Mouse (Mus musculus) intestine, embryonic 15.5 days (tissue): ENCODE measurements around the gene Cbfa2t2. TPM values are rescaled to one million over a fixed set of nuclear protein-coding genes. Genes with fewer than 3 reads are reported as not detected.
A peak's percentile ranks its signal among the peaks of the same experiment; 100 is the strongest.

Experiments
- ATAC-seq: fragments of 200-750 bp; cut with Nextera tagmentation; 2 replicates; pipeline ENCODE4 v1.8.0; 2017; ENCODE audit warnings: moderate TSS enrichment, moderate library complexity
- H3K27ac ChIP-seq: fragments of 300-500 bp; sonication (generic); 2 replicates; pipeline ENCODE4 v1.5.1; 2015; ENCODE audit warnings: mild to moderate bottlenecking, inconsistent platforms
- H3K27me3 ChIP-seq: fragments of 300-500 bp; sonication (generic); replicated peaks from 2 replicates; pipeline ENCODE4 v1.6.1; 2015; ENCODE audit warnings: inconsistent platforms
- H3K36me3 ChIP-seq: fragments of 300-500 bp; sonication (generic); 2 replicates; pipeline ENCODE4 v1.6.1; 2015; ENCODE audit warnings: inconsistent platforms
- H3K4me1 ChIP-seq: fragments of 300-500 bp; sonication (generic); replicated peaks from 2 replicates; pipeline ENCODE4 v1.6.1; 2015; ENCODE audit warnings: inconsistent platforms
- H3K4me2 ChIP-seq: fragments of 300-500 bp; sonication (generic); replicated peaks from 2 replicates; pipeline ENCODE4 v1.6.1; 2015; ENCODE audit warnings: mild to moderate bottlenecking, inconsistent platforms
- H3K4me3 ChIP-seq: fragments of 300-500 bp; sonication (generic); replicated peaks from 2 replicates; pipeline ENCODE4 v1.5.1; 2015; ENCODE audit warnings: inconsistent platforms
- H3K9ac ChIP-seq: fragments of 300-500 bp; sonication (generic); 2 replicates; pipeline ENCODE4 v1.6.1; 2015; ENCODE audit warnings: inconsistent platforms
- H3K9me3 ChIP-seq: fragments of 300-500 bp; sonication (generic); 2 replicates; pipeline ENCODE4 v1.6.1; 2016; ENCODE audit warnings: inconsistent platforms
- WGBS: fragments of 180-500 bp; shearing (Covaris S2); methylation state at CpG from one replicate; pipeline ENCODE4 v1.1.7; 2015; 5-methylcytosine and 5-hydroxymethylcytosine counted together
- polyA plus RNA-seq: library from polyadenylated mRNA; unstranded; fragments of >200 nt; fragmentation: Nextera tagmentation; extraction: Ambion mirVana; gene quantifications from 2 replicates; pipeline ENCODE4 v1.2.1, GENCODE M21; 2015

Gene Cbfa2t2
- polyA plus RNA-seq, 1 experiment from 2014 or later, result 26.3 TPM

GRCm38 (mm10) chr2:154522334-154522733 is 86.1 kb downstream of the Cbfa2t2 start:
- no peak overlapping the region for H3K9ac ChIP-seq
- 91% methylated on average over 5 of the region's 5 CpGs for WGBS
- H3K36me3 ChIP-seq, result peaks cover 6% of the 10 kb centered on the region; the same call in 1 of the 2 replicates

GRCm38 (mm10) chr2:154525285-154525684 is 89.0 kb downstream of the Cbfa2t2 start:
- no peak overlapping the region for H3K27ac ChIP-seq
- no peak overlapping the region for H3K4me2 ChIP-seq
- H3K9me3 ChIP-seq, result no peaks in the 10 kb centered on the region
- no peaks in the 10 kb centered on the region for H3K27me3 ChIP-seq
- WGBS, result 90% methylated on average over 2 of the region's 2 CpGs
- H3K9ac ChIP-seq, result no peak overlapping the region
- no peak overlapping the region for H3K4me3 ChIP-seq
- ATAC-seq, result no peak
- H3K36me3 ChIP-seq, result peaks cover 9% of the 10 kb centered on the region
- H3K4me1 ChIP-seq, result no peaks in the 10 kb centered on the region

More at GRCm38 (mm10) chr2:154522334-154522733, 86.1 kb downstream of the Cbfa2t2 start:
- ATAC-seq, result no peak
- H3K27ac ChIP-seq, result no peak overlapping the region
- H3K27me3 ChIP-seq, result no peaks in the 10 kb centered on the region
- no peak overlapping the region for H3K4me3 ChIP-seq
- no peak overlapping the region for H3K4me2 ChIP-seq
- H3K4me1 ChIP-seq, result no peaks in the 10 kb centered on the region
- no peaks in the 10 kb centered on the region for H3K9me3 ChIP-seq

- no peak overlapping the region for H3K4me3 ChIP-seq
- no peaks in the 10 kb centered on the region for H3K4me1 ChIP-seq
- 78% methylated on average over 3 of the region's 3 CpGs for WGBS
- no peaks in the 10 kb centered on the region for H3K9me3 ChIP-seq
- peaks cover 17% of the 10 kb centered on the region for H3K36me3 ChIP-seq
- H3K9ac ChIP-seq, result no peak overlapping the region
- H3K27me3 ChIP-seq, result no peaks in the 10 kb centered on the region
- H3K27ac ChIP-seq, result no peak overlapping the region
- ATAC-seq, result no peak
- H3K4me2 ChIP-seq, result no peak overlapping the region
Measured at GRCm38 (mm10) chr2:154526531-154526930, 90.2 kb downstream of the Cbfa2t2 start.

GRCm38 (mm10) chr2:154532888-154533287 is 96.6 kb downstream of the Cbfa2t2 start:
- no peak overlapping the region for H3K27ac ChIP-seq
- no peak overlapping the region for H3K4me3 ChIP-seq
- H3K36me3 ChIP-seq, result peaks cover 23% of the 10 kb centered on the region
- no peak overlapping the region for H3K4me2 ChIP-seq
- no peaks in the 10 kb centered on the region for H3K9me3 ChIP-seq
- no peak overlapping the region for H3K9ac ChIP-seq
- no peaks in the 10 kb centered on the region for H3K27me3 ChIP-seq
- no peak for ATAC-seq
- 70% methylated on average over 3 of the region's 3 CpGs for WGBS
- H3K4me1 ChIP-seq, result no peaks in the 10 kb centered on the region

GRCm38 (mm10) chr2:154534704-154535270 is 98.5 kb downstream of the Cbfa2t2 start:
- H3K9me3 ChIP-seq, result no peaks in the 10 kb centered on the region
- no peaks in the 10 kb centered on the region for H3K27me3 ChIP-seq
- WGBS, result 93% methylated on average over 12 of the region's 12 CpGs
- no peak for ATAC-seq
- H3K36me3 ChIP-seq, result peaks cover 21% of the 10 kb centered on the region; the same call in 1 of the 2 replicates
- no peak overlapping the region for H3K27ac ChIP-seq
- no peak overlapping the region for H3K4me3 ChIP-seq
- H3K4me1 ChIP-seq, result no peaks in the 10 kb centered on the region
- H3K9ac ChIP-seq, result no peak overlapping the region
- H3K4me2 ChIP-seq, result no peak overlapping the region

GRCm38 (mm10) chr2:154538310-154538709 is 102.0 kb downstream of the Cbfa2t2 start:
- Histone ChIP-seq H3K4me3 (no peak overlapping the region), H3K4me2 (no peak overlapping the region), H3K27ac (no peak overlapping the region; the same call in 1 of the 2 replicates), H3K4me1 (no peaks in the 10 kb centered on the region), H3K36me3 (peaks cover 10% of the 10 kb centered on the region; the same call in 1 of the 2 replicates), H3K27me3 (no peaks in the 10 kb centered on the region), H3K9me3 (no peaks in the 10 kb centered on the region), H3K9ac (no peak overlapping the region)
- peak; percentile 53; the same call in 1 of the 2 replicates for ATAC-seq
- WGBS, result 38% methylated on average over 2 of the region's 2 CpGs

GRCm38 (mm10) chr2:154538710-154539109 is 102.4 kb downstream of the Cbfa2t2 start:
- H3K4me1 ChIP-seq, result 0 out of 2 replicates have a peak, but pooled peaks cover 2% of the 10 kb centered on the region
- peaks cover 10% of the 10 kb centered on the region; the same call in 1 of the 2 replicates for H3K36me3 ChIP-seq
- H3K27ac ChIP-seq, result no peak overlapping the region
- no peaks in the 10 kb centered on the region for H3K27me3 ChIP-seq
- 31% methylated on average over 3 of the region's 3 CpGs for WGBS
- H3K9ac ChIP-seq, result no peak overlapping the region
- H3K9me3 ChIP-seq, result no peaks in the 10 kb centered on the region
- no peak; the same call in 1 of the 2 replicates for ATAC-seq
- H3K4me3 ChIP-seq, result no peak overlapping the region
- no peak overlapping the region for H3K4me2 ChIP-seq

GRCm38 (mm10) chr2:154539720-154540119 is 103.4 kb downstream of the Cbfa2t2 start:
- 79% methylated on average over 3 of the region's 3 CpGs for WGBS

GRCm38 (mm10) chr2:154541630-154542029 is 105.3 kb downstream of the Cbfa2t2 start:
- no peak for ATAC-seq
- Histone ChIP-seq H3K27me3 (no peaks in the 10 kb centered on the region), H3K4me1 (0 out of 2 replicates have a peak, but pooled peaks cover 3% of the 10 kb centered on the region), H3K27ac (no peak overlapping the region), H3K9ac (no peak overlapping the region), H3K4me3 (no peak overlapping the region), H3K36me3 (no peaks in the 10 kb centered on the region), H3K9me3 (no peaks in the 10 kb centered on the region), H3K4me2 (no peak overlapping the region)
- 85% methylated on average over 2 of the region's 2 CpGs for WGBS

More at GRCm38 (mm10) chr2:154539720-154540119, 103.4 kb downstream of the Cbfa2t2 start:
- 0 out of 2 replicates have a peak, but pooled peaks cover 3% of the 10 kb centered on the region for H3K4me1 ChIP-seq
- H3K4me3 ChIP-seq, result no peak overlapping the region
- H3K27ac ChIP-seq, result no peak overlapping the region
- H3K9me3 ChIP-seq, result no peaks in the 10 kb centered on the region
- H3K36me3 ChIP-seq, result peaks cover 8% of the 10 kb centered on the region; the same call in 1 of the 2 replicates
- ATAC-seq, result no peak
- no peaks in the 10 kb centered on the region for H3K27me3 ChIP-seq
- no peak overlapping the region for H3K9ac ChIP-seq
- no peak overlapping the region for H3K4me2 ChIP-seq

- no peak overlapping the region for H3K4me2 ChIP-seq
Measured at GRCm38 (mm10) chr2:154543567-154544347, 107.5 kb downstream of the Cbfa2t2 start.

GRCm38 (mm10) chr2:154546711-154547110 is 110.4 kb downstream of the Cbfa2t2 start, which contains the start of gene 1700003F12Rik:
1700003F12Rik (plus strand) TSS chr2:154547085.
- no peak within 1 kb of the TSS for H3K9ac ChIP-seq
- no peak within 1 kb of the TSS for H3K4me3 ChIP-seq
- no peak within 1 kb of the TSS for H3K4me2 ChIP-seq
- H3K27ac ChIP-seq, result no peak within 1 kb of the TSS
- peaks cover 13% of the 10 kb centered on the region for H3K4me1 ChIP-seq
- peaks cover 16% of the 10 kb centered on the region for H3K27me3 ChIP-seq
- H3K9me3 ChIP-seq, result no peaks in the 10 kb centered on the region
- no peak for ATAC-seq
- no peaks in the 10 kb centered on the region for H3K36me3 ChIP-seq
- 88% methylated on average over 10 of the region's 10 CpGs for WGBS

More at GRCm38 (mm10) chr2:154543567-154544347, 107.5 kb downstream of the Cbfa2t2 start:
- ATAC-seq, result no peak
- Histone ChIP-seq H3K36me3 (no peaks in the 10 kb centered on the region), H3K9ac (no peak overlapping the region), H3K4me3 (no peak overlapping the region), H3K27me3 (no peaks in the 10 kb centered on the region), H3K4me1 (0 out of 2 replicates have a peak, but pooled peaks cover 3% of the 10 kb centered on the region), H3K27ac (no peak overlapping the region), H3K9me3 (no peaks in the 10 kb centered on the region)
- WGBS, result 86% methylated on average over 9 of the region's 9 CpGs

- WGBS, result 56% methylated on average over 3 of the region's 3 CpGs
- no peak for ATAC-seq
- Histone ChIP-seq H3K36me3 (no peaks in the 10 kb centered on the region), H3K27ac (no peak overlapping the region), H3K4me3 (no peak overlapping the region), H3K4me1 (peaks cover 20% of the 10 kb centered on the region), H3K9ac (no peak overlapping the region), H3K4me2 (peak overlapping the region; percentile 92; the same call in 1 of the 2 replicates), H3K27me3 (peaks cover 28% of the 10 kb centered on the region), H3K9me3 (no peaks in the 10 kb centered on the region)
Measured at GRCm38 (mm10) chr2:154548688-154549087, 112.4 kb downstream of the Cbfa2t2 start.
